Mouse (Mus musculus): ENCODE results near the gene Slc10a7.

- no peak for TF ChIP-seq CTCF (IDR thresholded peaks at IDR 0.05; ENCODE audit: low read depth, low read length)
- no peak for TF ChIP-seq POLR2A (IDR thresholded peaks at IDR 0.05; ENCODE audit: borderline replicate concordance, low read depth, low read length)
Observed at GRCm38 (mm10) chr8:78728240-78728639, 219.1 kb downstream of the Slc10a7 start.
